ENCODE assay signal across 28 mouse cellular contexts in the genomic region with DNA sequence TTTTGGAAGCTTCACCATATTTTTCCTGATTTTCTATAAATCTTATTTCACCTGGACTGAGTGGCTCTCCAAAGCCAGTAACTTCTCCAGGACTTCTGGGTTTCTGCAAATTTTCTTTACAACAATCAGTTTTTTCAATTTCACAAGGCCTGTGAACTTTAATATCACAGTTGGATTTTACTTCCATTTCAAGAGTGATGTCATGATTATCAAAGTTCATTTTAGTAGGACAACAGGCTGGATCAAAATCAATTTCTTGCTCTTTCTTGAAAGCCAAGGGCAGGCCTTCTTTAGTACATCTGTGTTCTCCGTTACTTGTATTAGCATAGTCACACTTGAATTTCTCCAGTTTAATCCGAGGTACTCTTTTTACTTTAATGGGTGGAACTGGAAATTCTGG. TPM values are rescaled to one million over a fixed set of nuclear protein-coding genes. Genes with fewer than 3 reads are reported as not detected.
DNase-seq lines count a peak whose midpoint lies in the region; ATAC-seq and TF ChIP-seq lines count a peak whose summit lies in the region.
"Had no signal": no experiment of that assay in that cellular context is flagged by ENCODE, and none has a peak within 500 bp of the region (broad histone marks: within the 10 kb centered on the region; RNA-seq: fewer than 3 reads in every experiment).

No protein-coding gene starts in this region.

- DNase-seq in liver, adult 2 months (ENCODE audit: extremely low read depth, low read depth, low spot score) = peak; percentile 84
- no peak for DNase-seq in liver
- DNase-seq in MEL (ENCODE audit: low read depth, low spot score) = no peak
- peak; percentile 18 for DNase-seq in adipocyte (ENCODE audit: low spot score)
- DNase-seq in cerebellum, adult 8-10 months = no peak
- DNase-seq in gastrocnemius, adult 8-10 months (ENCODE audit: low spot score in 2 of 2) = no peak
- DNase-seq: adrenal gland, adult 2 months; adrenal gland, adult 8-10 months; adrenal gland, postnatal 10 days; adrenal gland, postnatal 14 days; adrenal gland, postnatal 25 days; adrenal gland, postnatal 36 days; B cell, adult 2 months; cerebellum, adult 11 months; cerebellum, adult 11-12 months; cerebellum, adult 18-20 months; cerebellum, adult 2 months; cerebellum, adult 9-10 months; cerebellum, adult 9-11 months had no signal

- H3K36me3 ChIP-seq in liver, adult 2 months (ENCODE audit: control insufficient read depth, insufficient read depth, low read length) = no peaks in the 10 kb centered on the region
- peaks cover 10% of the 10 kb centered on the region in 2 experiments for H3K36me3 ChIP-seq in MEL (ENCODE audit: control insufficient read depth in 1 of 2, insufficient read depth in 2 of 2, low read length in 2 of 2)

- TF ChIP-seq RAD21 in MEL (IDR thresholded peaks at IDR 0.05; ENCODE audit: low read depth, low read length) = no peak

- no peaks in the 10 kb centered on the region for H3K27me3 ChIP-seq in liver, adult 2 months (ENCODE audit: control insufficient read depth, insufficient read depth, low read length)
- H3K27me3 ChIP-seq in MEL (ENCODE audit: control insufficient read depth in 1 of 2, insufficient read depth in 2 of 2, low read length in 2 of 2) = no peaks in the 10 kb centered on the region
- H3K27me3 ChIP-seq: CH12.LX, Patski had no signal

- H3K27ac ChIP-seq in liver, adult 2 months (replicated peaks; ENCODE audit: insufficient read depth, low read depth, low read length) = no peak overlapping the region
- no peak overlapping the region for H3K27ac ChIP-seq in MEL (ENCODE audit: control insufficient read depth, low read depth, low read length)
- H3K27ac ChIP-seq in brown adipose tissue, adult 24 weeks (replicated peaks; ENCODE audit: low read depth, low read length) = 0 out of 2 replicates have a peak overlapping the region, but pooled peaks have one; percentile 17

- H3K79me2 ChIP-seq in liver, adult 2 months (ENCODE audit: control insufficient read depth, insufficient read depth, low read length) = peaks cover 2% of the 10 kb centered on the region; the same call in 1 of the 2 replicates
- peaks cover 5% of the 10 kb centered on the region for H3K79me2 ChIP-seq in MEL (ENCODE audit: control insufficient read depth, insufficient read depth, low read length, poor library complexity)

- TF ChIP-seq EP300 in MEL (IDR thresholded peaks at IDR 0.05; ENCODE audit: low read depth in 1 of 2, low read length in 2 of 2) = no peak

- TF ChIP-seq CTCF in liver, adult 2 months (IDR thresholded peaks at IDR 0.05; ENCODE audit: low read depth, low read length) = no peak
- no peak for TF ChIP-seq CTCF in MEL (IDR thresholded peaks at IDR 0.05 in 2 of 3, conservative IDR thresholded peaks at IDR 0.05 in 1 of 3; ENCODE audit: control insufficient read depth in 1 of 3, insufficient read depth in 1 of 3, low read depth in 2 of 3, low read length in 3 of 3, poor library complexity in 1 of 3, severe bottlenecking in 1 of 3)

- H3K9ac ChIP-seq in liver, adult 2 months (ENCODE audit: low read depth, low read length) = no peak overlapping the region
- no peak overlapping the region for H3K9ac ChIP-seq in MEL (ENCODE audit: control insufficient read depth, low read depth, low read length, poor library complexity, severe bottlenecking)

- no peaks in the 10 kb centered on the region for H3K9me3 ChIP-seq in MEL (replicated peaks; ENCODE audit: insufficient read depth, low read length)
- H3K9me3 ChIP-seq: G1E had no signal

- peaks cover 4% of the 10 kb centered on the region; the same call in 1 of the 2 replicates for H3K4me1 ChIP-seq in liver, adult 2 months (ENCODE audit: control insufficient read depth, insufficient read depth, low read length)
- H3K4me1 ChIP-seq in MEL (ENCODE audit: control insufficient read depth in 1 of 2, insufficient read depth in 2 of 2, low read length in 2 of 2) = peaks cover 0 to 14% of the 10 kb centered on the region in 2 experiments; a peak in 2 of 4 replicates
- no peaks in the 10 kb centered on the region; the same call in 1 of the 2 replicates for H3K4me1 ChIP-seq in brown adipose tissue, adult 24 weeks (ENCODE audit: control insufficient read depth, insufficient read depth, insufficient read length, low read length)

- no peak for TF ChIP-seq POLR2A in liver, adult 2 months (IDR thresholded peaks at IDR 0.05; ENCODE audit: extremely low read depth, insufficient read depth, low read length)
- no peak for TF ChIP-seq POLR2A in MEL (IDR thresholded peaks at IDR 0.05; ENCODE audit: control insufficient read depth in 1 of 2, insufficient read depth in 1 of 2, low read depth in 1 of 2, low read length in 2 of 2, poor library complexity in 1 of 2)

- WGBS in liver, adult 2 months = 63% methylated on average over 2 of the region's 2 CpGs

- H3K4me3 ChIP-seq in liver, adult 2 months (ENCODE audit: insufficient read depth, low read depth, low read length) = no peak overlapping the region
- no peak overlapping the region for H3K4me3 ChIP-seq in MEL (ENCODE audit: control insufficient read depth in 1 of 2, insufficient read depth in 1 of 2, low read depth in 2 of 2, low read length in 2 of 2)
- no peak overlapping the region for H3K4me3 ChIP-seq in brown adipose tissue, adult 24 weeks (ENCODE audit: insufficient read depth, low read depth, low read length)

- ATAC-seq in activated CD4-positive, CD25-positive, alpha-beta regulatory T cell, adult 4 months = no peak
- ATAC-seq: CD4-positive, CD25-positive, alpha-beta regulatory T cell, adult 4 months; Patski had no signal

TF ChIP-seq in MEL, 35 proteins besides CTCF, POLR2A, EP300 and RAD21:
- no peak for TF ChIP-seq UBTF (IDR thresholded peaks at IDR 0.05; ENCODE audit: borderline replicate concordance, insufficient read depth, low read depth, low read length)
- TF ChIP-seq CHD1 (IDR thresholded peaks at IDR 0.05; ENCODE audit: low read depth, low read length) = 0 out of 2 replicates have a peak, but pooled peaks have one; percentile 80

RNA-seq across cellular contexts. Expression of a gene that starts 51.9 kb away (rescaled TPM):
- 8.8 and 9.7 TPM in 2 replicates for total RNA-seq in liver, adult 2 months (2014; rRNA removed)
- 3.2 and 4.3 TPM in 2 replicates for polyA plus RNA-seq in liver, adult 2 months (2012; rRNA removed)
- total RNA-seq in MEL (2012; rRNA removed) = 19.9 and 20.6 TPM in 2 replicates
- polyA plus RNA-seq in MEL (2012; ENCODE audit: insufficient read depth in 1 of 2, insufficient read length in 2 of 2, low read depth in 1 of 2, low replicate concordance in 2 of 2, missing spikeins in 1 of 2) = 100 to 1,000 TPM in 1 of 2 experiments, 10 to 100 TPM in 1; 40.9 to 216 TPM
- polyA plus RNA-seq in brown adipose tissue, adult 24 weeks (2012; ENCODE audit: insufficient read depth, insufficient read length, missing spikeins) = 7.3 and 11.4 TPM in 2 replicates
- 1 to 10 TPM; 6.5 to 7.5 TPM for polyA plus RNA-seq in activated CD4-positive, CD25-positive, alpha-beta regulatory T cell, adult 4 months (2017; shearing (Covaris generic))
- total RNA-seq in gastrocnemius, adult 8-10 months (2022) = 10 to 100 TPM; 10.9 to 15.6 (median 11.8) TPM

RNA-seq across cellular contexts. Expression of a gene that starts 56.3 kb away (rescaled TPM):
- total RNA-seq in liver, adult 2 months (2014; rRNA removed) = not detected in 2 replicates
- not detected in 2 replicates for polyA plus RNA-seq in liver, adult 2 months (2012; rRNA removed)
- 0.27 and 0.69 TPM in 2 replicates for total RNA-seq in MEL (2012; rRNA removed)
- polyA plus RNA-seq in MEL (2012; ENCODE audit: insufficient read depth in 1 of 2, insufficient read length in 2 of 2, low read depth in 1 of 2, low replicate concordance in 2 of 2, missing spikeins in 1 of 2) = under 1 TPM in 1 of 2 experiments, not detected in 1; 0.78 TPM
- polyA plus RNA-seq in brown adipose tissue, adult 24 weeks (2012; ENCODE audit: insufficient read depth, insufficient read length, missing spikeins) = not detected in 2 replicates
- not detected for polyA plus RNA-seq in activated CD4-positive, CD25-positive, alpha-beta regulatory T cell, adult 4 months (2017; shearing (Covaris generic))
- total RNA-seq in gastrocnemius, adult 8-10 months (2022) = not detected
- total RNA-seq: adrenal gland, adult 18-20 months; adrenal gland, adult 2 months; adrenal gland, adult 8-10 months; adrenal gland, postnatal 10 days; adrenal gland, postnatal 14 days; adrenal gland, postnatal 25 days; adrenal gland, postnatal 36 days; adrenal gland, postnatal 4 days; CH12.LX; G1E had no signal
- polyA plus RNA-seq: adrenal gland, adult 2 months; C2C12; CD4-positive, CD25-positive, alpha-beta regulatory T cell, adult 4 months; cerebellum, adult 2 months; G1E had no signal

RNA-seq across cellular contexts. Expression of a gene that starts 58.8 kb away (rescaled TPM):
- 8.6 and 11.1 TPM in 2 replicates for total RNA-seq in liver, adult 2 months (2014; rRNA removed)
- 1.6 and 1.8 TPM in 2 replicates for polyA plus RNA-seq in liver, adult 2 months (2012; rRNA removed)
- total RNA-seq in MEL (2012; rRNA removed) = 18.3 and 22.6 TPM in 2 replicates
- polyA plus RNA-seq in MEL (2012; ENCODE audit: insufficient read depth in 1 of 2, insufficient read length in 2 of 2, low read depth in 1 of 2, low replicate concordance in 2 of 2, missing spikeins in 1 of 2) = 10 to 100 TPM in 1 of 2 experiments, not detected in 1; 23.7 TPM
- polyA plus RNA-seq in brown adipose tissue, adult 24 weeks (2012; ENCODE audit: insufficient read depth, insufficient read length, missing spikeins) = 7.3 and 12.5 TPM in 2 replicates
- 1 to 10 TPM; 8.4 to 8.7 TPM for polyA plus RNA-seq in activated CD4-positive, CD25-positive, alpha-beta regulatory T cell, adult 4 months (2017; shearing (Covaris generic))
- 10 to 100 TPM; 10.1 to 12.5 (median 10.7) TPM for total RNA-seq in gastrocnemius, adult 8-10 months (2022)

Comparison
In these comparisons a context has a peak if more than half of its experiments do, and no peak if none do; other contexts are left out.
1. DNase-seq: peak in liver, adult 2 months (single experiment) and adipocyte (single experiment); none in liver (single experiment), MEL (single experiment), cerebellum, adult 8-10 months (single experiment) and gastrocnemius, adult 8-10 months (0 of 2).